Mouse (Mus musculus) small intestine, adult 2 months (tissue): ENCODE results near the gene 4930404N11Rik.

Experiments
- CTCF ChIP-seq: fragments of 200-500 bp; IDR thresholded peaks from 2 replicates; pipeline ENCODE4 v1.5.1; 2012; ENCODE audit warnings: low read depth, mild to moderate bottlenecking, control low read depth, inconsistent platforms, low read length, moderate library complexity, mixed read lengths; ENCODE audit not compliant: insufficient replicate concordance, insufficient read length; ENCODE audit errors: extremely low read depth
- POLR2A ChIP-seq: fragments of 200-500 bp; IDR thresholded peaks from 2 replicates; pipeline ENCODE4 v1.6.1; 2012; ENCODE audit warnings: low read depth, mild to moderate bottlenecking, control low read depth, inconsistent platforms, low read length, moderate library complexity

- TF ChIP-seq CTCF = no peak
- TF ChIP-seq POLR2A = peak; percentile 71; the same call in 1 of the 2 replicates
Observed at GRCm38 (mm10) chr10:81383802-81384604, 18.4 kb upstream of the 4930404N11Rik start, which contains the start of the genes Dohh and Gm48551.
